Mouse (Mus musculus) liver, postnatal 0 days (tissue): ENCODE results near the gene Prune1. TPM values are rescaled to one million over a fixed set of nuclear protein-coding genes. Genes with fewer than 3 reads are reported as not detected.

Experiments used
- ATAC-seq: fragments of 200-750 bp; cut with Nextera tagmentation; 2 replicates; pipeline ENCODE4 v1.8.0; 2017; ENCODE audit warnings: mild to moderate bottlenecking, moderate library complexity
- DNase-seq: peaks from one replicate; pipeline ENCODE4 v3.0.0-alpha.2; 2016
- H3K27ac ChIP-seq: fragments of 300-500 bp; sonication (generic); 2 replicates; pipeline ENCODE4 v1.5.1; 2014; ENCODE audit warnings: antibody characterized with exemption, moderate library complexity, mild to moderate bottlenecking, low read depth
- H3K27me3 ChIP-seq: fragments of 300-500 bp; sonication (generic); 2 replicates; pipeline ENCODE4 v1.6.1; 2014; ENCODE audit warnings: low read length, control low read depth, mixed read lengths; ENCODE audit not compliant: insufficient read depth
- H3K36me3 ChIP-seq: fragments of 300-500 bp; sonication (generic); replicated peaks from 2 replicates; pipeline ENCODE4 v1.6.1; 2014; ENCODE audit warnings: mild to moderate bottlenecking, control low read depth, low read length, moderate library complexity, mixed read lengths; ENCODE audit not compliant: insufficient read depth
- H3K4me1 ChIP-seq: fragments of 300-500 bp; sonication (generic); 2 replicates; pipeline ENCODE4 v1.6.1; 2014; ENCODE audit warnings: antibody characterized with exemption, mild to moderate bottlenecking, control low read depth; ENCODE audit not compliant: insufficient read depth
- H3K4me2 ChIP-seq: fragments of 300-500 bp; sonication (generic); 2 replicates; pipeline ENCODE4 v1.6.1; 2014; ENCODE audit warnings: low read depth, mild to moderate bottlenecking, low read length, moderate library complexity, mixed read lengths
- H3K4me3 ChIP-seq: fragments of 300-500 bp; sonication (generic); 2 replicates; pipeline ENCODE4 v1.5.1; 2014; ENCODE audit warnings: low read depth, low read length
- H3K9ac ChIP-seq: fragments of 300-500 bp; sonication (generic); replicated peaks from 2 replicates; pipeline ENCODE4 v1.6.1; 2014; ENCODE audit warnings: mild to moderate bottlenecking, moderate library complexity
- H3K9me3 ChIP-seq: fragments of 300-500 bp; sonication (generic); 2 replicates; pipeline ENCODE4 v1.6.1; 2016; ENCODE audit warnings: mild to moderate bottlenecking, control low read depth, low read length, mixed read lengths
- CTCF ChIP-seq: sonication (generic); IDR thresholded peaks from 2 replicates; pipeline ENCODE4 v1.5.1; 2016; ENCODE audit warnings: antibody characterized with exemption, low read depth
- EP300 ChIP-seq: IDR thresholded peaks from 2 replicates; pipeline ENCODE4 v1.6.1; 2016; ENCODE audit warnings: antibody characterized with exemption, low read depth, mild to moderate bottlenecking
- WGBS: fragments of 180-500 bp; shearing (Covaris S2); extraction: QIAGEN DNeasy Blood & Tissue Kit; methylation state at CpG from one replicate; pipeline ENCODE4 v1.1.7; 2014; ENCODE audit not compliant: insufficient replicate concordance; 5-methylcytosine and 5-hydroxymethylcytosine counted together
- polyA plus RNA-seq: library from polyadenylated mRNA; unstranded; fragments of >200 nt; fragmentation: Nextera tagmentation; extraction: Ambion mirVana; gene quantifications from 2 replicates; pipeline ENCODE4 v1.2.1, GENCODE M21; 2015

Gene Prune1
- polyA plus RNA-seq, 1 experiment from 2014 or later: 10.6 TPM

- Histone ChIP-seq H3K36me3 (peaks cover 48% of the 10 kb centered on the region), H3K4me3 (no peak overlapping the region), H3K4me2 (no peak overlapping the region), H3K27ac (no peak overlapping the region), H3K9me3 (no peaks in the 10 kb centered on the region), H3K27me3 (no peaks in the 10 kb centered on the region), H3K9ac (no peak overlapping the region), H3K4me1 (peaks cover 28% of the 10 kb centered on the region)
- DNase-seq: no peak
- WGBS: 85% methylated on average over 16 of the region's 16 CpGs
- no peak for ATAC-seq
- TF ChIP-seq EP300: no peak
- no peak for TF ChIP-seq CTCF
Measured at GRCm38 (mm10) chr3:95233303-95233980, 48.4 kb downstream of the Prune1 start.

DNA sequence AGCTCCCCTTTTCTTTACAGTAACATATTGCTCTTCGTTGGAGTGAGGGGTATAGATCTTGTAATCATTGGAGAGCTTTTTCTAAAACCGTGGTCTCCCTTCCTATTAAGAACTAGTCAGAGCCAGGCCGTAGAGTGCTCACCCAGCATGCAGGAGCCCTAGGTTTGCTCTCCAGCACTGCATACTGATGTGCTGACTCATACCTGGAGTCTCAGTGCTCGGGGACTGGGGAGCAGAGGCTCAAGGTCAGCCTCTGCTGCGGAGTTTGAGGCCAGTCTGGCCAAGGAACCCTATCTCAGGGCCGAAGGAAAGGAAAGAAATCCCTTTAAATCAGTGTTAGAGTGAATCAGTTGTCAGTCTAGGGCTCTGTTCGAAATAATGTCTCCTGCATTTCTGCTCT, 49.1 kb downstream of the Prune1 start:
- Histone ChIP-seq H3K4me3 (no peak overlapping the region), H3K36me3 (peaks cover 48% of the 10 kb centered on the region), H3K27ac (peak overlapping the region; percentile 30; the same call in 1 of the 2 replicates), H3K9me3 (no peaks in the 10 kb centered on the region), H3K4me2 (no peak overlapping the region), H3K27me3 (no peaks in the 10 kb centered on the region), H3K4me1 (peaks cover 28% of the 10 kb centered on the region), H3K9ac (no peak overlapping the region)
- ATAC-seq (no peak), DNase-seq (no peak)
- TF ChIP-seq CTCF (no peak), EP300 (no peak)
- WGBS: 68% methylated on average over 7 of the region's 7 CpGs

DNA sequence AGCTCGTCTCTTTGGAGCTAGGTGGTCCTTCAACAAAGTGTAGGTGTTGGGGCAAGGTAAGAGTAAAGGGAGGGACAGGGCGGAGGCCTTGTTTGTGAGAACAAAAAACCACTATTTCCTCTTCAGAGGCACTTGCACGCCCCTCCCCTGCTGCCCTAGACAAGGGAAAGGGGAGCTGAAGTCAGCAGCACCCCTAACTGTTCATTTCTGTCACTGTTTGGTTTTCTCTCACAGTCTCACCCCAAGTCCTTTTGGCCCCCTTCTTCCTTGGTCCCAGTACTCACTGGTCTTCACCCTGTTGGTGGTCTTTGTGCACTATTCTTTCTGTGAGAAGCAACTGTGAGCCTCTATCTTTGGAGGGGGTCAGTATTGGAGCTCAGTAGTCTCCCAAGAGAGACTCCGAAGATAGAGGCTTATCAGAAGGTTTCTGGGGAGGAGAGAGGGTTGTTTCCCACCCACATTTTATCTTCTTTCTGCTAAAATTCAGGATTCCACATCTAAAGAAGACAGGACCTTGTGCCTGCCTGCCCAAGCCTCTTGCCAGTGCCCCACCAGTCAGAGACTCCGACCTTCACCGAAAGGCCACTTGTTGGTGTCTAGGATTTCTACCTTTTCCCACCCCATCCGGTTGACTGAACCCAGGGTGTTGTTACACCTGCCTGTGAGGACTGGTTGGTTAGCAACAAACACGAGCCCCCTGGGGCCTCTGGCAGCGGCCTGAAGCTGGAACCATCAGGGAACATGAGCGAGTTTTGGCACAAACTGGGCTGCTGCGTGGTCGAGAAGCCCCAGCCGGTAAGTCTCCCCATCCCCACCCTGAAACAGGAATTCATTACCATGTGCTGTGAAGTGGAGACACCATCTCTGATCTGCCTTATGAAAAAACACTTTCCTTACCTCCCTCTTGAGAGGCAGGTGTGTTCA, 50.3 kb downstream of the Prune1 start, which contains the start of gene Mllt11:
Mllt11 (minus strand) TSS at position 874 of the 924 bp plus-strand sequence.
- Histone ChIP-seq H3K4me1 (peaks cover 31% of the 10 kb centered on the region), H3K4me2 (peak within 1 kb of the TSS; percentile 95), H3K9ac (peak within 1 kb of the TSS; percentile 93), H3K4me3 (peak within 1 kb of the TSS; percentile 91), H3K27me3 (no peaks in the 10 kb centered on the region), H3K36me3 (peaks cover 46% of the 10 kb centered on the region), H3K27ac (peak within 1 kb of the TSS; percentile 94), H3K9me3 (no peaks in the 10 kb centered on the region)
- ATAC-seq (no peak), DNase-seq (peak; percentile 29)
- WGBS: 55% methylated on average over 13 of the region's 13 CpGs
- TF ChIP-seq EP300 (no peak), CTCF (no peak)

- peak overlapping the region; percentile 95 for H3K4me2 ChIP-seq
- peak overlapping the region; percentile 94 for H3K27ac ChIP-seq
- peak overlapping the region; percentile 91 for H3K4me3 ChIP-seq
- peaks cover 40% of the 10 kb centered on the region for H3K36me3 ChIP-seq
- H3K4me1 ChIP-seq: peaks cover 31% of the 10 kb centered on the region
- ATAC-seq (no peak), DNase-seq (peak; percentile 26)
- 23% methylated on average over 8 of the region's 8 CpGs for WGBS
- TF ChIP-seq CTCF (no peak), EP300 (no peak)
- H3K9me3 ChIP-seq: no peaks in the 10 kb centered on the region
- no peaks in the 10 kb centered on the region for H3K27me3 ChIP-seq
- H3K9ac ChIP-seq: peak overlapping the region; percentile 93
Measured at GRCm38 (mm10) chr3:95230495-95231297, 51.2 kb downstream of the Prune1 start.

DNA sequence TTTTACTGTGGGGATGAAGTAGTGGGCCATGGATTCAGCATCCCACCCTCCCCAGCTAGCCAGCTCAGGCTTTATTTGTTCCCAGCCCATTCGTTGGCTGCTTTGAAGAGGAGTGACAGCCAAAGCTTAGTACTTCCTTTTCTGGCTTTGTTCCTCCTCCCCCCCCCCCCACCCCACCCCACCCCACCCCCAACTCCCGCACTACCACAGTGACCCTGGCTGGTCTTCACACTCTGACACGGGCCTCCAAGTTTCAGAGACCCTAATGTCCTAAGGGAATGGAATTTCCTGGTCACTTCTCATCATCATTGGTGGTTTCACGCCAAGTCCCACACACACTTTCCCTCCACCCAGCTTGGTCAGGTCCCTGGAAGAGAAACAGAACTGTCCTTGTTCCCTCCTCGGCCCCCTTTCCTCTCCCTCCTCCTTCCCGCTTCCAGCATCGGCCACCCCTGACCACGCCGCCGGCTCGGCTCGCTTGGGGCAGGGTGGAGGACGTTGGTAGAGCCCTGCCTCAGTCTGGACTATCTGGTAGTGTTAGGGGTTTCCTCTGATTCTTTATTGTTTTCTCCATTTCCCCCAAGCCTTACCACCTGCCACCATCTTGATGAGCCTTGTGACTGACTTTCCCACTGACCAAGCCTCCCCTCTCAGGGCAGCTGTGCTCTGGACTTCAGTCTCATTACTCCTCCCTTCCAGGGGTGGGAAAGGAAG, 51.9 kb downstream of the Prune1 start:
- H3K36me3 ChIP-seq: peaks cover 32% of the 10 kb centered on the region
- no peaks in the 10 kb centered on the region for H3K9me3 ChIP-seq
- ATAC-seq: peak; percentile 13; the same call in 1 of the 2 replicates
- peaks cover 31% of the 10 kb centered on the region for H3K4me1 ChIP-seq
- peak overlapping the region; percentile 95 for H3K4me2 ChIP-seq
- H3K27ac ChIP-seq: peak overlapping the region; percentile 94
- peak overlapping the region; percentile 91 for H3K4me3 ChIP-seq
- H3K27me3 ChIP-seq: no peaks in the 10 kb centered on the region
- peak; percentile 51 for DNase-seq
- TF ChIP-seq CTCF (no peak), EP300 (no peak)
- WGBS: 0% methylated on average over 12 of the region's 13 CpGs
- peak overlapping the region; percentile 93 for H3K9ac ChIP-seq
